Mouse (Mus musculus): ENCODE results near the gene Nubp2.

DNA sequence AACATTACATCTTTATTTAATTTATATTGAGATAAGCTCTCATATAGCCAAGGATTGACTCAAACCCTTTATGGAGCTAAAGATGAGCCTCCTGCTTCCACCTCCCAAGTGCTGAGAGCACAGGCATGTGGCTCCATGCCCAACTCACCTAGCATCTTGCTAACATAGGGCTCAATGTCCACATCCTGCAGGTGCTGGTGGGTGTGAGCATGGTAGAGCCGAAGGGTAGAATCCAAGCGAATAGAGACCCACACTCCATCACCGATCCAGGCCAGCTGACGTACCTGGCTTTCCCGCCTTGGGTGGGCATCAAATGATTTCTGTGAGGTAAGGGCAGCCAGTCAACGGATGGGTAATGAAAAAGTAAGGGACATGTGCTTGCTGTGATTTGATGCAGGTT, 13.9 kb upstream of the Nubp2 start:
- TF ChIP-seq POLR2A (IDR thresholded peaks at IDR 0.05; ENCODE audit: extremely low read depth, insufficient read depth, low read length): no peak
- TF ChIP-seq CTCF (IDR thresholded peaks at IDR 0.05; ENCODE audit: low read depth, low read length): no peak
